Mouse (Mus musculus) liver, adult (tissue): ENCODE results near the gene Bcas3.

Experiments
- GATA4 ChIP-seq: IDR thresholded peaks from 2 replicates; pipeline ENCODE4 v1.6.1; 2014; ENCODE audit warnings: mild to moderate bottlenecking, low read length; ENCODE audit not compliant: insufficient replicate concordance

Bcas3 gene

GRCm38 (mm10) chr11:85706630-85707029 is 353.7 kb downstream of the Bcas3 start:
- no peak for TF ChIP-seq GATA4

GRCm38 (mm10) chr11:85707496-85707895 is 354.5 kb downstream of the Bcas3 start:
- no peak for TF ChIP-seq GATA4

GRCm38 (mm10) chr11:85709147-85709546 is 356.2 kb downstream of the Bcas3 start:
- no peak for TF ChIP-seq GATA4

DNA sequence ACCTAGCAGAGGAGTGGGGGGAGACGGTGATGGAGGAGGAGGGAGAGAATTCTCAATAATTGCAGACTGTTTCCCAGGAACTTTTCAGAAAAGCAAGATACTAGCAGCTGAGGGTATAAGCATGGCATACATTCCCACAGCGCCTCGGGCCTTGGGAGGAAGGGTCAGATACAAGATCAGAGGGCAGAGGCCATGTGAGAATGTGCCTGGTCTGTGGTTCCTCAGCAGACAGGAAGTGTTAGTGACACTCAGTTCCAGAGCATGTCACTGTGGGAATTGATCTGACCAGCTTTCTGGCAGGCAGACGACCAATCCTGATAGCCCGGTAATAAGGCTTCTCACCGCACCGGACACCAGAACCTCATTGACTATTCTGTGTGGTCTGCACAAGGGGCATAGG is 357.2 kb downstream of the Bcas3 start:
- TF ChIP-seq GATA4, result no peak

- TF ChIP-seq GATA4, result no peak
Measured at GRCm38 (mm10) chr11:85712026-85712804, 359.2 kb downstream of the Bcas3 start.

- no peak for TF ChIP-seq GATA4
Measured at GRCm38 (mm10) chr11:85712860-85713813, 360.2 kb downstream of the Bcas3 start.

DNA sequence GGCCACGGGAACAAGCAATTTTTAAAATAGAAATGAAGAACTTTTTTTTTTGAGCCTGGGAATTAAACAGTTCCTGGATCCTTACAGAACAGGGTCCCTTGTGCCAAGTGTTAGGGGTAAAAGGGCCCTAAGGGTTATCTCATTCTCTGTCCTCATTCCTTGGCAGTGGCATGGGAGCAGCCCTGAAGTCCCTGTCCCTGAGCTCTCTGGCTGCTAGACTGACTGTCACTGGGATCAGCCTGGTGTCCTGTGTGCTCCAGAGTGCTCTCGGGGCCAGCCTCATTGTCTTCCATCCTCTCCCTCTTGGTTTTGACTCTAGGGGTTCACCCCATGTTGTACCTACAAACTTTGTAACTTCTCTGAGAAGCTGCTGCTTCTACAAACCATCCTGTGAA is 360.8 kb downstream of the Bcas3 start:
- TF ChIP-seq GATA4, result no peak

GRCm38 (mm10) chr11:85714312-85714931 is 361.5 kb downstream of the Bcas3 start:
- TF ChIP-seq GATA4, result no peak

GRCm38 (mm10) chr11:85719091-85719490 is 366.1 kb downstream of the Bcas3 start:
- no peak for TF ChIP-seq GATA4

DNA sequence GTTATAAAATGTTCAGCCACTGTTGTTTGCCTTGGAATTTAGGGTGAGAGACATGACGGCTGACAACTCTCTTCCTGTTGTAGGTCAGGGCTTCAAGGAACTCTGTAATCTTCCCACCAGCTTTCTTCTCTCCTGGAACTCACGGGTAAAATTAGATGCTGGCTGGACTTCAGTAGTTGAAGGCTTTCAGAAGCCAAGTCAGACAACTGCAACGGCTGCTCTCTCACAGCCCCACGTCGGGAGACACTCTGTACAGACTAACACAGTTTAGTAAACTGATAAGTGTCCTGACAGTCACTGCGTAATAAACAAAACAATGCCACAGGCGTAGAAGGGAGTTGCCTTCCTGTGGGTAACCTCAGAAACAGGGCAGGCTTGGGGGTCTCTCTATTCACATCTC is 366.8 kb downstream of the Bcas3 start:
- peak; percentile 38; the same call in 1 of the 2 replicates for TF ChIP-seq GATA4

GRCm38 (mm10) chr11:85720269-85720773 is 367.4 kb downstream of the Bcas3 start:
- TF ChIP-seq GATA4, result no peak

DNA sequence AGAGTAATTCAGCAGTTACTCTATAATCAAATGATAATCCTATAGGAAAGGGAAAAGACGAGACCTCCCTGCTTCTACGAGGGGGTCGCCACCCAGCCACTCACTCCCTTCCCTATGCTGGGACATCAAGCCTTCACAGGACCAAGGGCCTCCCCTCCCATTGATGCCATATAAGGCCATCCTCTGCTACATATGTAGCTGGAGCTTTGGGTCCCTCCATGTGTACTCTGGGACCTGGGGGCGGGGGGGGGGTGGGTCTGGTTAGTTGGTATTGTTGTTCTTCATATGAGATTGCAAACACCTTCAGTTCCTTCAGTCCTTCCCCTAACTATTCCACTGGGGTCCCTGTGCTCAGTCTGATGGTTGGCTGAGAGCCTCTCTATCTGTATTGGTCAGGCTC is 369.0 kb downstream of the Bcas3 start:
- TF ChIP-seq GATA4, result no peak

- TF ChIP-seq GATA4, result no peak
Measured at GRCm38 (mm10) chr11:85724159-85724558, 371.2 kb downstream of the Bcas3 start.

- TF ChIP-seq GATA4, result no peak
Measured at GRCm38 (mm10) chr11:85729725-85730124, 376.8 kb downstream of the Bcas3 start.

DNA sequence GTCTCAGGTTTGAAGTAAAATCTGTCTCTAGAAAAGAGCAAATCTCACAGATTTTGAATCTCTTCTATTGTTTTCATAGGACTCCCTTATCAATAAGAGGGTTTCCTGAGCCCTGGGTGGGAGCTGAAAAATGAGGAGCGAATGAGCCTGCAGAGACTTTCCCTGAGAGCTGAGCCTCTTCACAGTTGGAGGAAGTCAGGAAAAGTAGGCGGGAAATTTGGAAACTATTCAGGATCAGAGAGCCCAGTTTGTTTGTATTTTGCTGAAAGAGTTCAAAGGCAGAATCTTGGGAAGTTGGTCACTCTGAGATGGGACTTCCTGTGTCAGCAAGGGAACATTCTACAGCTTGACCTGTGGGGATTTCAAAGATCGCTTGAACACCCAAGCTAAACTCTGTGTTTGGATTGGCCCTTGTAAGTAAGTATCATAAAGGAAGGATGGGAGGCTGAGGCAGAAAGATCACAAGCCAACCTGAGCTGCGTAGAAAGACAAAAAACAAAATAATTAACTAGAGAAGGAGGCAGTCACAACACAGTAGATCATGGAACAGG is 379.6 kb downstream of the Bcas3 start:
- no peak for TF ChIP-seq GATA4
